Mouse (Mus musculus): ENCODE data around the gene Rap1a. TPM values are rescaled to one million over a fixed set of nuclear protein-coding genes. Genes with fewer than 3 reads are reported as not detected.

Rap1a gene
- polyA plus RNA-seq, 1 experiment, result 6.9 TPM

DNA sequence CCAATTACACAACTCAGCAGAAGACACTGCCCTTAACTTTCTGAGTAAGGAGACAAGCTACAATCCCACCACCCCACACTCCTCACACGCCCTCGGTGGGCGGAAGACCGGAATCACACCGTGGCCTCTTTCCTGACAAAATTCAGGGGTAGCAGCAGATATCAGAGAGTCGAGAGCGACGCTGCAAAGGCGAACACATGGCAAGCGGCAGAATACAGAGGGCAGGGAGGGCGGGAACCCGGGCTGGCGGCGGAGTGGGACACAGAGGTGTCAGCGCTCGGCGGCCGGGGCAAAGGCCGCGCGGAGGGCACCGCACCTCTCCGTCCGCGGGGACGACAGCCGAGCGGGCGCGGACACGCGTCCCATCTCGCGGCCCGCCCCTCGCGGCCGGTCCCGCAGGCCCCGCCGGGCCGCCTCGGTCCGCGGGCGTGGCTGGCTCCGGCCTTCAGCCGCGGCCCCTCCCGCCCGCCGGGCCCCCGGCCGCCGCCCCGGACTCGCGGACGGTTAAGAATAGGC is 403 bp downstream of the Rap1a start:
- Histone ChIP-seq H3K27me3 (ENCODE audit: control insufficient read depth, insufficient read depth, low read length) (no peaks in the 10 kb centered on the region), H3K36me3 (ENCODE audit: control insufficient read depth, insufficient read depth, low read length) (no peaks in the 10 kb centered on the region), H3K4me3 (ENCODE audit: control insufficient read depth, low read depth, low read length) (peak overlapping the region; percentile 81), H3K27ac (ENCODE audit: control insufficient read depth, insufficient read depth, low read depth, low read length) (peak overlapping the region; percentile 69), H3K4me1 (ENCODE audit: control insufficient read depth, insufficient read depth, low read length) (peaks cover 13% of the 10 kb centered on the region)
- TF ChIP-seq POLR2A (IDR thresholded peaks at IDR 0.05; ENCODE audit: control insufficient read depth, low read depth, low read length), result no peak
- TF ChIP-seq CTCF (IDR thresholded peaks at IDR 0.05; ENCODE audit: control insufficient read depth, insufficient read depth, insufficient replicate concordance, low read depth, low read length), result no peak

DNA sequence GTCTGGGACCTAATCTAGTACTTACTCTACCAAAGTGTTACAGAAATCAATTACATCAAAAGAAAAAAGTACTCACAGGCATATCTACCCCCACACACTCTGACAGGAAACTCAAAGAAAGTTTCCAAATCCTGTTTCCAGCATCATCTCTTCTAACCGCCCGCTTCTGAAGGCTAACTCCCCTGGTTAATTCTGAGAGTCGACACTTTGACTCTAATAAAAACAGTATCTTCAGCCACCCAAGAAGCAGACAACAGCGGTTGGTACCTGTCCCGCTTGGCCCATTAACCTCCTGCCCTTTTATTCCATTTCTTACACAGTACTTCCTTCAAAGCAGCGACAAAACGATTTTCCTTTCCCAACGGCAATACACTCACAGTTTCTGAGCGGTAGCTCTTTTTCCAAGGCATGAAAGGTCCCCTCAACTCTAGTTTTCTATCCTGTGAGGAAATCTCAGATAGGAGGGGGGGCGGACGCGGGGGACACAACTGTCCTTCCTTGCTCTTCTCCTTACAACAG is 921 bp downstream of the Rap1a start:
- Histone ChIP-seq H3K4me3 (ENCODE audit: control insufficient read depth, low read depth, low read length) (peak overlapping the region; percentile 81), H3K27ac (ENCODE audit: control insufficient read depth, insufficient read depth, low read depth, low read length) (peak overlapping the region; percentile 69), H3K36me3 (ENCODE audit: control insufficient read depth, insufficient read depth, low read length) (no peaks in the 10 kb centered on the region), H3K27me3 (ENCODE audit: control insufficient read depth, insufficient read depth, low read length) (no peaks in the 10 kb centered on the region), H3K4me1 (ENCODE audit: control insufficient read depth, insufficient read depth, low read length) (peaks cover 13% of the 10 kb centered on the region)
- no peak for TF ChIP-seq POLR2A (IDR thresholded peaks at IDR 0.05; ENCODE audit: control insufficient read depth, low read depth, low read length)
- no peak for TF ChIP-seq CTCF (IDR thresholded peaks at IDR 0.05; ENCODE audit: control insufficient read depth, insufficient read depth, insufficient replicate concordance, low read depth, low read length)

DNA sequence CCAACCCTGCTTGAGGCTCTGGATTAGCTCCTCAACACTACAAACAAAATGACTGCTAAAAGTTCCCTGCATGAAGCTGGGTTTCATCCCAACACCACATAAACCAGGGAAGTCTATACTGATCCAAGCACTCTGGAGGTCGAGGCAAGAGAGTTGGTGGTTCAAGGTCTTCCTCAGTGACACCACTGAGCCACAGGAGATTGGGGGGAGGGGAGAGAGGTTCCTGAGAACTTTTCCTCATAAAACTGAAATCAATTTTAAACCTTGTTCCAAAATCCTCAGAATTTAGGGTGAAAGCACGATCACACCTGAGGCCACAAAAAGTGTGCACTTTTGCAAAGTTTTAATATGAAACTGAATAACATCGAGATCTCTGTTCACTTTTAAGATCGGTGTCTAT is 1.8 kb downstream of the Rap1a start:
- no peak overlapping the region; the same call in 1 of the 2 replicates for H3K4me3 ChIP-seq (ENCODE audit: control insufficient read depth, low read depth, low read length)
- TF ChIP-seq POLR2A (IDR thresholded peaks at IDR 0.05; ENCODE audit: control insufficient read depth, low read depth, low read length), result no peak
- no peak for TF ChIP-seq CTCF (IDR thresholded peaks at IDR 0.05; ENCODE audit: control insufficient read depth, insufficient read depth, insufficient replicate concordance, low read depth, low read length)
- peaks cover 13% of the 10 kb centered on the region for H3K4me1 ChIP-seq (ENCODE audit: control insufficient read depth, insufficient read depth, low read length)
- H3K27me3 ChIP-seq (ENCODE audit: control insufficient read depth, insufficient read depth, low read length), result no peaks in the 10 kb centered on the region
- no peak overlapping the region for H3K27ac ChIP-seq (ENCODE audit: control insufficient read depth, insufficient read depth, low read depth, low read length)
- no peaks in the 10 kb centered on the region for H3K36me3 ChIP-seq (ENCODE audit: control insufficient read depth, insufficient read depth, low read length)

DNA sequence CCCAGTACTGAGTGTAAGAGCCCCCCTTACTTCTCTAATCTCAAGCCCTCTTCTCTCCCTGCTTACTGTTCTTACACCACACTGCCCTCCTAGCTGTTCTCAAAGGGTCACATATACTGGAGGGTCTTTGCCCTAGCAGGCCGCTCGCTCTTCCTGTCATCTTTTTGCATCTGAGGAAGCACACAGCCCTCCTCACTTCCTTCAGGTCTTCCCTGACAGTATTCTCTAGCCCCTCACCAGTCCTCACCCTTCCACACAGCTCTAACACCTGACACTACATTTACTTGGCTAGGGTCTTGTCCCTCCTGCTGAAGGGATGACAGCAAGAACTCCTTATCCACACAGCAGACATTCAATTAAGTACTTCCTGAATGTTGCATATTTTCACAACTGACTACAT is 2.4 kb downstream of the Rap1a start:
- TF ChIP-seq POLR2A (IDR thresholded peaks at IDR 0.05; ENCODE audit: control insufficient read depth, low read depth, low read length) (no peak), CTCF (IDR thresholded peaks at IDR 0.05; ENCODE audit: control insufficient read depth, insufficient read depth, insufficient replicate concordance, low read depth, low read length) (no peak)
- Histone ChIP-seq H3K4me1 (ENCODE audit: control insufficient read depth, insufficient read depth, low read length) (peaks cover 13% of the 10 kb centered on the region), H3K36me3 (ENCODE audit: control insufficient read depth, insufficient read depth, low read length) (no peaks in the 10 kb centered on the region), H3K27me3 (ENCODE audit: control insufficient read depth, insufficient read depth, low read length) (no peaks in the 10 kb centered on the region), H3K4me3 (ENCODE audit: control insufficient read depth, low read depth, low read length) (no peak overlapping the region), H3K27ac (ENCODE audit: control insufficient read depth, insufficient read depth, low read depth, low read length) (no peak overlapping the region)

DNA sequence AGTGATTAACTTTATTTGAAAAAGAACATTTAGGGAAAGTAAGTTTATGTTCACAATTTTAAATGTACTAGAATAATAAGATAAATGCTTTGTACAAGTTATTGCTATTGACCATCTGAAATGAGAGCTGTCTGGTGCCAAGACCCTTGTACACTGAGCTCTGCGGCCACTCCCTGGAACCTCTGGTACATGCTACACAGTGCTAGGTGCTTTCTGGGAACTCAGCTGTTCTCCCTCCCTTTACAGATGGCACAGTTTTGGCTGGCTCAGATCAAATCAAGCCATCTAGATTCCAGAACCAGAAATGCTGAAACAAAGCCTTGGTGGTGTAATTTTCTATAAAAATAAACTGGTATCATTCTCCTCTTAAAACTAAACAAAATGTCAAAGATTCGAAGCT is 3.7 kb downstream of the Rap1a start:
- H3K4me1 ChIP-seq (ENCODE audit: control insufficient read depth, insufficient read depth, low read length), result peaks cover 13% of the 10 kb centered on the region
- TF ChIP-seq CTCF (IDR thresholded peaks at IDR 0.05; ENCODE audit: control insufficient read depth, insufficient read depth, insufficient replicate concordance, low read depth, low read length) (no peak), POLR2A (IDR thresholded peaks at IDR 0.05; ENCODE audit: control insufficient read depth, low read depth, low read length) (no peak)
- no peaks in the 10 kb centered on the region for H3K27me3 ChIP-seq (ENCODE audit: control insufficient read depth, insufficient read depth, low read length)
- no peaks in the 10 kb centered on the region for H3K36me3 ChIP-seq (ENCODE audit: control insufficient read depth, insufficient read depth, low read length)
- H3K27ac ChIP-seq (ENCODE audit: control insufficient read depth, insufficient read depth, low read depth, low read length), result no peak overlapping the region
- H3K4me3 ChIP-seq (ENCODE audit: control insufficient read depth, low read depth, low read length), result no peak overlapping the region

DNA sequence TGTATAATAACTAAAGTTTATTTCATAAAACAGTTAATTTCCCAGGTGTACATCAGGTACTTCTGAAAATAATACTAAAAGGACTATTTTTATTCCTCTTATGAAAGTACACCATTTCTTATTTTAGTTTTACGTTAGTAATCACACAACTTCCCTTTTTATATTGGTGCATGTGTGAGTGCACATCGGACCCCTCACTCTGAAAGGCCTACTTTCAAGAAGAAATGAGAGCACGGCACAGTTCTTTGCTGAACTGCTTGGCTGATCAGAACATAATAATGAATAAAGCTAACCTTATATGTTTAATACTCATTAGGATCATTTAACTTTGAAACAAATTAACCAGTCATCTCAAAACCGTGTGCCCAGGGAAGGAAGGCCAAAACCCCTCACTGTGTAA is 4.4 kb downstream of the Rap1a start:
- TF ChIP-seq POLR2A (IDR thresholded peaks at IDR 0.05; ENCODE audit: control insufficient read depth, low read depth, low read length) (no peak), CTCF (IDR thresholded peaks at IDR 0.05; ENCODE audit: control insufficient read depth, insufficient read depth, insufficient replicate concordance, low read depth, low read length) (no peak)
- Histone ChIP-seq H3K27ac (ENCODE audit: control insufficient read depth, insufficient read depth, low read depth, low read length) (no peak overlapping the region), H3K4me3 (ENCODE audit: control insufficient read depth, low read depth, low read length) (no peak overlapping the region), H3K4me1 (ENCODE audit: control insufficient read depth, insufficient read depth, low read length) (peaks cover 11% of the 10 kb centered on the region), H3K36me3 (ENCODE audit: control insufficient read depth, insufficient read depth, low read length) (no peaks in the 10 kb centered on the region), H3K27me3 (ENCODE audit: control insufficient read depth, insufficient read depth, low read length) (no peaks in the 10 kb centered on the region)

DNA sequence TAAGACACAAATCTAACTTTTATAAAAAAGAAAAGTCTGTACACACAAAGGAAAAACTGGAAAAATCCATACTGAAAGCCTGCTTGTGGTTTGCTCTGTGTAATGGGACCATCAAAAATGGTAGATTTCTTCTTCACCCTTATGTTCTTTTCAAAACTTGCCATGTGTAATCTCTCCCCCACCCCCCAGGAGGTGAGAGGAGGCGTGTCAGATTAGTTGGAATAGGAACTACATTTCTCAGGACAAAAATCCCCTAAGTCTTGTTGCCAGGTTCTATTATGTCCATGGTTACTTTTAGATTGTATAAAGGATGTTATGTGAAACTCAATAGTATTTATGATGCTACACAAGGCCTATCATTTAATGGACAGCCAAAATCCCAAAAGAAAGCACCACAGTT is 6.8 kb downstream of the Rap1a start:
- H3K27ac ChIP-seq (ENCODE audit: control insufficient read depth, insufficient read depth, low read depth, low read length), result no peak overlapping the region
- no peaks in the 10 kb centered on the region for H3K27me3 ChIP-seq (ENCODE audit: control insufficient read depth, insufficient read depth, low read length)
- peaks cover 5% of the 10 kb centered on the region for H3K4me1 ChIP-seq (ENCODE audit: control insufficient read depth, insufficient read depth, low read length)
- no peaks in the 10 kb centered on the region for H3K36me3 ChIP-seq (ENCODE audit: control insufficient read depth, insufficient read depth, low read length)
- TF ChIP-seq CTCF (IDR thresholded peaks at IDR 0.05; ENCODE audit: control insufficient read depth, insufficient read depth, insufficient replicate concordance, low read depth, low read length), result no peak
- H3K4me3 ChIP-seq (ENCODE audit: control insufficient read depth, low read depth, low read length), result no peak overlapping the region

DNA sequence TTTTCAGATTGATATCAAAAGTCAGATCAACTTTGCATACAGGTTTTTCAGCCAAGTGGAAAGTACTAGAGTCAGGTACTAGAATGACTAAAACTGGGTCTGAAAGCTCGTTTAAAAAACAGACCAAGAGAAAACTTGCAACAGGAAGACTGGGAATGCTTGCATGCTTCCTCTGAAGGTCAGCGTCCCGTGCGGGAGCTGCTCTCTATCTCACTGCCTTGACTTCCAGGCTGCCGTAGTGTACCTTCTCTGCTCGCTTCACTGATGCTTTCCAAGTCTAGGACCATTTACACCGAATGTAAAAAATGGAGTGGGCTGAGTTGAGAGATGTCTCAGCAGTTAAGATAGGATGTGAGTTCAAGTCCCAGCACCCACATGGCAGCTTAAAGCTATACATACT is 8.8 kb downstream of the Rap1a start:
- H3K36me3 ChIP-seq (ENCODE audit: control insufficient read depth, insufficient read depth, low read length), result no peaks in the 10 kb centered on the region
- TF ChIP-seq CTCF (IDR thresholded peaks at IDR 0.05; ENCODE audit: control insufficient read depth, insufficient read depth, insufficient replicate concordance, low read depth, low read length) (no peak), POLR2A (IDR thresholded peaks at IDR 0.05; ENCODE audit: control insufficient read depth, low read depth, low read length) (no peak)
- no peaks in the 10 kb centered on the region for H3K4me1 ChIP-seq (ENCODE audit: control insufficient read depth, insufficient read depth, low read length)
- no peak overlapping the region for H3K4me3 ChIP-seq (ENCODE audit: control insufficient read depth, low read depth, low read length)
- no peaks in the 10 kb centered on the region for H3K27me3 ChIP-seq (ENCODE audit: control insufficient read depth, insufficient read depth, low read length)
- no peak overlapping the region for H3K27ac ChIP-seq (ENCODE audit: control insufficient read depth, insufficient read depth, low read depth, low read length)

Measured in testis, adult 2 months (tissue).